Mouse (Mus musculus): ENCODE results near the gene Kifc3. TPM values are rescaled to one million over a fixed set of nuclear protein-coding genes. Genes with fewer than 3 reads are reported as not detected.

Kifc3 gene
- polyA plus RNA-seq, 1 experiment from 2014 or later: 7.8 TPM

GRCm38 (mm10) chr8:95144631-95145015 is 58.0 kb downstream of the Kifc3 start:
- WGBS: 62% methylated on average over 2 of the region's 2 CpGs
- no peak overlapping the region for H3K4me3 ChIP-seq (ENCODE audit: low read depth, low read length)
- peaks cover 15% of the 10 kb centered on the region for H3K27me3 ChIP-seq (replicated peaks; ENCODE audit: control insufficient read depth, insufficient read depth, low read length)
- H3K36me3 ChIP-seq (ENCODE audit: control insufficient read depth, insufficient read depth, low read length): no peaks in the 10 kb centered on the region
- no peak overlapping the region for H3K9ac ChIP-seq (ENCODE audit: low read depth, low read length)
- no peak for ATAC-seq (replicated peaks; ENCODE audit: low FRiP score)
- DNase-seq (ENCODE audit: low spot score): no peak
- peaks cover 20% of the 10 kb centered on the region for H3K4me1 ChIP-seq (replicated peaks; ENCODE audit: control insufficient read depth, insufficient read depth, low read length)
- no peak overlapping the region for H3K4me2 ChIP-seq
- H3K27ac ChIP-seq (ENCODE audit: low read depth, low read length): no peak overlapping the region; the same call in 1 of the 2 replicates
- H3K9me3 ChIP-seq (ENCODE audit: control insufficient read depth, low read length): no peaks in the 10 kb centered on the region

- peak overlapping the region; percentile 4; the same call in 1 of the 2 replicates for H3K27ac ChIP-seq (ENCODE audit: low read depth, low read length)
- ATAC-seq (replicated peaks; ENCODE audit: low FRiP score) (no peak), DNase-seq (ENCODE audit: low spot score) (no peak)
- peaks cover 15% of the 10 kb centered on the region for H3K27me3 ChIP-seq (replicated peaks; ENCODE audit: control insufficient read depth, insufficient read depth, low read length)
- H3K9ac ChIP-seq (ENCODE audit: low read depth, low read length): no peak overlapping the region
- WGBS: 76% methylated on average over 6 of the region's 6 CpGs
- H3K4me2 ChIP-seq: no peak overlapping the region
- H3K9me3 ChIP-seq (ENCODE audit: control insufficient read depth, low read length): no peaks in the 10 kb centered on the region
- peaks cover 17% of the 10 kb centered on the region for H3K4me1 ChIP-seq (replicated peaks; ENCODE audit: control insufficient read depth, insufficient read depth, low read length)
- H3K4me3 ChIP-seq (ENCODE audit: low read depth, low read length): no peak overlapping the region
- H3K36me3 ChIP-seq (ENCODE audit: control insufficient read depth, insufficient read depth, low read length): no peaks in the 10 kb centered on the region
Observed at GRCm38 (mm10) chr8:95143805-95144630, 58.6 kb downstream of the Kifc3 start.

- WGBS: 38% methylated on average over 17 of the region's 17 CpGs
- Histone ChIP-seq H3K9me3 (ENCODE audit: control insufficient read depth, low read length) (no peaks in the 10 kb centered on the region), H3K27me3 (replicated peaks; ENCODE audit: control insufficient read depth, insufficient read depth, low read length) (peaks cover 20% of the 10 kb centered on the region), H3K4me1 (replicated peaks; ENCODE audit: control insufficient read depth, insufficient read depth, low read length) (peaks cover 22% of the 10 kb centered on the region), H3K9ac (ENCODE audit: low read depth, low read length) (no peak overlapping the region), H3K4me2 (peak overlapping the region; percentile 87), H3K27ac (ENCODE audit: low read depth, low read length) (no peak overlapping the region), H3K36me3 (ENCODE audit: control insufficient read depth, insufficient read depth, low read length) (no peaks in the 10 kb centered on the region), H3K4me3 (ENCODE audit: low read depth, low read length) (no peak overlapping the region)
- DNase-seq (ENCODE audit: low spot score): no peak
- ATAC-seq (replicated peaks; ENCODE audit: low FRiP score): no peak
Observed at GRCm38 (mm10) chr8:95142985-95143804, 59.4 kb downstream of the Kifc3 start.

GRCm38 (mm10) chr8:95142075-95142831 is 60.4 kb downstream of the Kifc3 start:
- peak; percentile 67 for DNase-seq (ENCODE audit: low spot score)
- Histone ChIP-seq H3K27me3 (replicated peaks; ENCODE audit: control insufficient read depth, insufficient read depth, low read length) (peaks cover 29% of the 10 kb centered on the region), H3K27ac (ENCODE audit: low read depth, low read length) (no peak overlapping the region), H3K9me3 (ENCODE audit: control insufficient read depth, low read length) (no peaks in the 10 kb centered on the region), H3K36me3 (ENCODE audit: control insufficient read depth, insufficient read depth, low read length) (no peaks in the 10 kb centered on the region), H3K4me3 (ENCODE audit: low read depth, low read length) (peak overlapping the region; percentile 64), H3K9ac (ENCODE audit: low read depth, low read length) (peak overlapping the region; percentile 64), H3K4me2 (peak overlapping the region; percentile 87), H3K4me1 (replicated peaks; ENCODE audit: control insufficient read depth, insufficient read depth, low read length) (peaks cover 28% of the 10 kb centered on the region)
- ATAC-seq (replicated peaks; ENCODE audit: low FRiP score): peak; percentile 32
- 1% methylated on average over 61 of the region's 66 CpGs for WGBS

GRCm38 (mm10) chr8:95141469-95142074 is 61.0 kb downstream of the Kifc3 start:
- H3K4me3 ChIP-seq (ENCODE audit: low read depth, low read length): peak overlapping the region; percentile 64
- H3K4me1 ChIP-seq (replicated peaks; ENCODE audit: control insufficient read depth, insufficient read depth, low read length): peaks cover 28% of the 10 kb centered on the region
- 4% methylated on average over 6 of the region's 6 CpGs for WGBS
- peak overlapping the region; percentile 64 for H3K9ac ChIP-seq (ENCODE audit: low read depth, low read length)
- no peaks in the 10 kb centered on the region for H3K9me3 ChIP-seq (ENCODE audit: control insufficient read depth, low read length)
- no peak for DNase-seq (ENCODE audit: low spot score)
- no peak overlapping the region for H3K27ac ChIP-seq (ENCODE audit: low read depth, low read length)
- H3K27me3 ChIP-seq (replicated peaks; ENCODE audit: control insufficient read depth, insufficient read depth, low read length): peaks cover 35% of the 10 kb centered on the region
- H3K4me2 ChIP-seq: peak overlapping the region; percentile 87
- no peaks in the 10 kb centered on the region for H3K36me3 ChIP-seq (ENCODE audit: control insufficient read depth, insufficient read depth, low read length)
- ATAC-seq (replicated peaks; ENCODE audit: low FRiP score): 0 out of 2 replicates have a peak, but pooled peaks have one; percentile 4

- H3K27me3 ChIP-seq (replicated peaks; ENCODE audit: control insufficient read depth, insufficient read depth, low read length): peaks cover 35% of the 10 kb centered on the region
- no peak overlapping the region for H3K4me3 ChIP-seq (ENCODE audit: low read depth, low read length)
- 56% methylated on average over 1 of the region's 1 CpGs for WGBS
Observed at GRCm38 (mm10) chr8:95141026-95141425, 61.6 kb downstream of the Kifc3 start.

GRCm38 (mm10) chr8:95140555-95140954 is 62.1 kb downstream of the Kifc3 start:
- Histone ChIP-seq H3K36me3 (ENCODE audit: control insufficient read depth, insufficient read depth, low read length) (no peaks in the 10 kb centered on the region), H3K4me2 (peak overlapping the region; percentile 15; the same call in 1 of the 2 replicates), H3K4me1 (replicated peaks; ENCODE audit: control insufficient read depth, insufficient read depth, low read length) (peaks cover 28% of the 10 kb centered on the region), H3K9me3 (ENCODE audit: control insufficient read depth, low read length) (no peaks in the 10 kb centered on the region), H3K27me3 (replicated peaks; ENCODE audit: control insufficient read depth, insufficient read depth, low read length) (peaks cover 35% of the 10 kb centered on the region), H3K4me3 (ENCODE audit: low read depth, low read length) (no peak overlapping the region), H3K9ac (ENCODE audit: low read depth, low read length) (no peak overlapping the region), H3K27ac (ENCODE audit: low read depth, low read length) (no peak overlapping the region)
- WGBS: 39% methylated on average over 5 of the region's 5 CpGs
- ATAC-seq (replicated peaks; ENCODE audit: low FRiP score) (no peak), DNase-seq (ENCODE audit: low spot score) (no peak)

More at GRCm38 (mm10) chr8:95141026-95141425, 61.6 kb downstream of the Kifc3 start:
- DNase-seq (ENCODE audit: low spot score): no peak
- peak overlapping the region; percentile 87 for H3K4me2 ChIP-seq
- no peak for ATAC-seq (replicated peaks; ENCODE audit: low FRiP score)
- H3K9ac ChIP-seq (ENCODE audit: low read depth, low read length): no peak overlapping the region
- H3K9me3 ChIP-seq (ENCODE audit: control insufficient read depth, low read length): no peaks in the 10 kb centered on the region
- H3K4me1 ChIP-seq (replicated peaks; ENCODE audit: control insufficient read depth, insufficient read depth, low read length): peaks cover 28% of the 10 kb centered on the region
- H3K27ac ChIP-seq (ENCODE audit: low read depth, low read length): no peak overlapping the region
- no peaks in the 10 kb centered on the region for H3K36me3 ChIP-seq (ENCODE audit: control insufficient read depth, insufficient read depth, low read length)

GRCm38 (mm10) chr8:95139051-95139365 is 63.6 kb downstream of the Kifc3 start:
- peaks cover 28% of the 10 kb centered on the region for H3K4me1 ChIP-seq (replicated peaks; ENCODE audit: control insufficient read depth, insufficient read depth, low read length)
- H3K27me3 ChIP-seq (replicated peaks; ENCODE audit: control insufficient read depth, insufficient read depth, low read length): peaks cover 35% of the 10 kb centered on the region
- DNase-seq (ENCODE audit: low spot score) (no peak), ATAC-seq (replicated peaks; ENCODE audit: low FRiP score) (no peak)
- no peak overlapping the region for H3K4me3 ChIP-seq (ENCODE audit: low read depth, low read length)
- no peaks in the 10 kb centered on the region for H3K36me3 ChIP-seq (ENCODE audit: control insufficient read depth, insufficient read depth, low read length)
- WGBS: 36% methylated on average over 1 of the region's 1 CpGs
- H3K27ac ChIP-seq (ENCODE audit: low read depth, low read length): no peak overlapping the region
- no peak overlapping the region for H3K4me2 ChIP-seq
- H3K9ac ChIP-seq (ENCODE audit: low read depth, low read length): no peak overlapping the region
- H3K9me3 ChIP-seq (ENCODE audit: control insufficient read depth, low read length): no peaks in the 10 kb centered on the region
